Mouse (Mus musculus): ENCODE data around the gene Exoc3l4. TPM values are rescaled to one million over a fixed set of nuclear protein-coding genes. Genes with fewer than 3 reads are reported as not detected.
A peak's percentile ranks its signal among the peaks of the same experiment; 100 is the strongest.

Gene Exoc3l4
- polyA plus RNA-seq (2016; fragmentation: Nextera tagmentation; extraction: Ambion mirVana) = 15.5 and 18.2 TPM in 2 replicates

DNA sequence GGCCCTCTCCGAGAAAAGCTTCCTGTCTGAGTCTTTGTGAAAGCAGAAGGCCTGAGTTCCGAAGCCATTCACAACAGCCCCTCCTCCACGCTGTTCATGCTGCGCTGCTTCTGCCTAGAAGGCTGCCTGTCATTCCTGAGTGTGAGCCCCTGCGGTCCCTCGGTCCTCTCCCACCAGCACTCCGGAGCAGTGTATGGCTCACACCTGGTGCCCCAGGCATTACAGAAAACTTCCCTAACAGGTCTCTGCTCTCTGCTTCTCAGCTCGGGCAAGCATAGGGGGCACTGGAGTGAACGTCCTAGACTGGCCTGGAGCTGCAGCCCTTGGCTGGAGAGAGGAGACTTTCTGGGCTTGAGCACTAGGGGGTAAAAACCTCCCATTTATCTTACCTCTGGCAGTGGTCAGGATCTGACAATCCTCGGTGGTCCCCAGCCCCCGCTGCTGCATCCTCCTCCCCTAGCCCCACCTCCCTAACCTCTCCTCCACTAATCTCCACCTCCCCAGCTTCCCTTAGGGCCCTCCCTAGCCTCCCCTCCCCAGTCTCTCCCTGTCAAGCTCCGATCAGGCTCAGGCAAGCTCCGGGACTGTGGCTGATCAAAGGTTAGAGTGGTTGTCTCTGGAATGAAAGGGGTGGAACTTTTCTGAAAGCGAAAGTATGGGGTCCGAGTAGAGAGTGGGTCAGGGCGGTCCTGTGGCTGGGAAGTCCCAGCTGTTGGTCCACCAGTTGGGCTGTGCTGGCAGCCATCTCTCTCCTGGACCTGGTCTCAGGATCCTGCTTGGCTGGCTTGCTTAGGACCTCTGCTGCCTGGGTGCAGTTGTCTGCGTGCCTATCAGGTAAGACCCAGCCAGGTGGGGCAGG is at the start of gene Exoc3l4:
Gene Exoc3l4 (plus strand): TSS at position 97 of the 859 bp plus-strand sequence.
- peak within 1 kb of the TSS; percentile 40 for H3K4me3 ChIP-seq
- no peaks in the 10 kb centered on the region for H3K36me3 ChIP-seq
- H3K27ac ChIP-seq = peak within 1 kb of the TSS; percentile 55
- peak within 1 kb of the TSS; percentile 18 for H3K9ac ChIP-seq
- peak; percentile 61 for ATAC-seq
- WGBS (ENCODE audit: insufficient replicate concordance) = 4% methylated on average over 17 of the region's 17 CpGs
- peaks cover 78% of the 10 kb centered on the region for H3K27me3 ChIP-seq (replicated peaks)
- peaks cover 57% of the 10 kb centered on the region for H3K4me1 ChIP-seq
- no peaks in the 10 kb centered on the region for H3K9me3 ChIP-seq (replicated peaks)
- peak within 1 kb of the TSS; percentile 61 for H3K4me2 ChIP-seq

GRCm38 (mm10) chr12:111367065-111367464 is 49.8 kb upstream of the Exoc3l4 start:
- H3K36me3 ChIP-seq = no peaks in the 10 kb centered on the region
- 67% methylated on average over 7 of the region's 7 CpGs for WGBS (ENCODE audit: insufficient replicate concordance)
- H3K27ac ChIP-seq = no peak overlapping the region
- H3K4me2 ChIP-seq = no peak overlapping the region
- H3K9ac ChIP-seq = no peak overlapping the region
- H3K27me3 ChIP-seq (replicated peaks) = no peaks in the 10 kb centered on the region
- 0 out of 2 replicates have a peak, but pooled peaks have one; percentile 28 for ATAC-seq
- no peak overlapping the region for H3K4me3 ChIP-seq
- H3K4me1 ChIP-seq = peaks cover 72% of the 10 kb centered on the region
- no peaks in the 10 kb centered on the region for H3K9me3 ChIP-seq (replicated peaks)

DNA sequence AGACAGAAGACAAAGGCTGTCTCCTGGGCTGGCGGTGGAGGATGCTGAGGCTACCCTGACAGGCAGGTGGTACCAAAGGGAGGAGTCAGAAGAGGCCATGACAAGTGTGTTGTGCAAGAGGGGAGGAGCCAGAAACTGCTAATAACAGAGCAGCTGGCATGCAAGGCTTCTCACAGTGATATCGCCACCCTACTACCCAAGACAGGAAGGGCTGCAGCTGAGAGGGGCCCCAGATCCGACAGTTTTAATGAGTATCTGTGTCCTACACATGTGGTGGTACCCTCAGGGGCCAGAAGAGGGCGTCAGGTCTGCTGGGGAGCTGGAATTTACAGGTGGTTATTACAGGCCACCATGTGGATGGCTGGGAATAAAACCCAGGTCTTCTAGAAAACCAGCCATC is 46.6 kb upstream of the Exoc3l4 start:
- 23% methylated on average over 4 of the region's 4 CpGs for WGBS (ENCODE audit: insufficient replicate concordance)
- no peak overlapping the region for H3K27ac ChIP-seq
- H3K4me3 ChIP-seq = no peak overlapping the region
- H3K9me3 ChIP-seq (replicated peaks) = no peaks in the 10 kb centered on the region
- H3K9ac ChIP-seq = no peak overlapping the region
- no peaks in the 10 kb centered on the region for H3K27me3 ChIP-seq (replicated peaks)
- peak; percentile 85 for ATAC-seq
- H3K4me2 ChIP-seq = no peak overlapping the region
- H3K36me3 ChIP-seq = no peaks in the 10 kb centered on the region
- H3K4me1 ChIP-seq = peaks cover 84% of the 10 kb centered on the region

DNA sequence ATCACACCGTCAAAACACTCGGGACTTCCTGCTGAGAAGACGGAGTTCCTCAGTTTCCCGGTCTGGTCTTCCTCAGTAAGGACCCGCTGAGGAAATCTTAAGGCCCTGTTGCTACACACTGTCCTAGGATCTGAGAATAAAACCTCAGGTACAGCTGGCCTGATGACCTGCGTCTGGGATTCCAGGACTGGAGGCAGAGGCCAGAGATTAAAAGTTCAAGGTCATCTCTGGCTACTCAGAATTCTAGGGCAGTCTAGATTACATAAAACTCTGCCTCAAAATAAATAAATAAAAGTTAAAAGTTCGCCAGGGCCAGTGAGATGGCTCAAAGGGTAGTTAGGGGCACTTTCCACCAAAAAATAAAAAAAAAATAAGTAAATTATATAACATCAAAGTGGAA is 44.9 kb upstream of the Exoc3l4 start:
- Histone ChIP-seq H3K9ac (no peak overlapping the region), H3K36me3 (no peaks in the 10 kb centered on the region), H3K27ac (no peak overlapping the region), H3K4me1 (peaks cover 85% of the 10 kb centered on the region), H3K4me2 (no peak overlapping the region), H3K27me3 (replicated peaks) (peaks cover 14% of the 10 kb centered on the region), H3K4me3 (no peak overlapping the region), H3K9me3 (replicated peaks) (no peaks in the 10 kb centered on the region)
- 70% methylated on average over 7 of the region's 7 CpGs for WGBS (ENCODE audit: insufficient replicate concordance)
- no peak for ATAC-seq

DNA sequence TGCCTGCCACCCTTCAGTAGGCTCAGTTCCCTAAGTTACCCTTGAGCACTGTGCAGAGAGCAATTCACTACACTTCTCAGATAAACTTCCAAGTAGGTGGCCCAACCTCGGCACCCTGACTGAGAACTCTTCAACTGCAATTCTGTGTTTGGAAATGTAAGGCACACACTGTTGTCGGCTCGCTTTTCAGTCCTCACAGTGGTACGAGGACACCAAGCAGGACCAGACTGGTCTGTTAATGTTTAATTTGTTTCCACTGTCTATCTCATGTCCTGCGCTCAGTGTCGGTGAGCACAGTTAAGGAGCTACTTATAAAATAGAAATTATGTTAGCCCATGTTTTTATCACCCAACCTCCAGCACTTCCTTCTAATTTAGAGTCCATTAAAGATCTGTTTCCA is 43.4 kb upstream of the Exoc3l4 start:
- WGBS (ENCODE audit: insufficient replicate concordance) = 59% methylated on average over 6 of the region's 6 CpGs
- ATAC-seq = no peak
- H3K4me1 ChIP-seq = peaks cover 86% of the 10 kb centered on the region
- H3K4me3 ChIP-seq = no peak overlapping the region
- H3K27me3 ChIP-seq (replicated peaks) = peaks cover 29% of the 10 kb centered on the region
- H3K9me3 ChIP-seq (replicated peaks) = no peaks in the 10 kb centered on the region
- no peak overlapping the region for H3K27ac ChIP-seq
- peak overlapping the region; percentile 30; the same call in 1 of the 2 replicates for H3K4me2 ChIP-seq
- H3K36me3 ChIP-seq = no peaks in the 10 kb centered on the region
- no peak overlapping the region for H3K9ac ChIP-seq

GRCm38 (mm10) chr12:111374727-111375126 is 42.1 kb upstream of the Exoc3l4 start:
- peaks cover 42% of the 10 kb centered on the region for H3K27me3 ChIP-seq (replicated peaks)
- no peak overlapping the region for H3K9ac ChIP-seq

GRCm38 (mm10) chr12:111375559-111375958 is 41.3 kb upstream of the Exoc3l4 start:
- Histone ChIP-seq H3K36me3 (no peaks in the 10 kb centered on the region), H3K27me3 (replicated peaks) (peaks cover 48% of the 10 kb centered on the region), H3K4me1 (peaks cover 69% of the 10 kb centered on the region), H3K27ac (no peak overlapping the region; the same call in 1 of the 2 replicates), H3K4me2 (peak overlapping the region; percentile 93), H3K9me3 (replicated peaks) (no peaks in the 10 kb centered on the region), H3K9ac (0 out of 2 replicates have a peak overlapping the region, but pooled peaks have one; percentile 8), H3K4me3 (peak overlapping the region; percentile 71)
- WGBS (ENCODE audit: insufficient replicate concordance) = 71% methylated on average over 12 of the region's 12 CpGs
- no peak for ATAC-seq

More at GRCm38 (mm10) chr12:111374727-111375126, 42.1 kb upstream of the Exoc3l4 start:
- H3K4me3 ChIP-seq = no peak overlapping the region
- H3K4me1 ChIP-seq = peaks cover 77% of the 10 kb centered on the region
- no peaks in the 10 kb centered on the region for H3K36me3 ChIP-seq
- WGBS (ENCODE audit: insufficient replicate concordance) = 58% methylated on average over 10 of the region's 10 CpGs
- no peak for ATAC-seq
- H3K9me3 ChIP-seq (replicated peaks) = no peaks in the 10 kb centered on the region
- no peak overlapping the region for H3K27ac ChIP-seq
- peak overlapping the region; percentile 93; the same call in 1 of the 2 replicates for H3K4me2 ChIP-seq

GRCm38 (mm10) chr12:111376053-111376452 is 40.8 kb upstream of the Exoc3l4 start:
- H3K27me3 ChIP-seq (replicated peaks) = peaks cover 48% of the 10 kb centered on the region
- WGBS (ENCODE audit: insufficient replicate concordance) = 16% methylated on average over 6 of the region's 6 CpGs

GRCm38 (mm10) chr12:111376826-111377331 is 39.9 kb upstream of the Exoc3l4 start:
- peak overlapping the region; percentile 73 for H3K9ac ChIP-seq
- peak overlapping the region; percentile 71 for H3K4me3 ChIP-seq
- ATAC-seq = peak; percentile 30
- H3K36me3 ChIP-seq = no peaks in the 10 kb centered on the region
- peak overlapping the region; percentile 80 for H3K27ac ChIP-seq
- H3K9me3 ChIP-seq (replicated peaks) = no peaks in the 10 kb centered on the region
- H3K4me2 ChIP-seq = peak overlapping the region; percentile 93
- under 1% methylated on average over 48 of the region's 49 CpGs for WGBS (ENCODE audit: insufficient replicate concordance)
- H3K27me3 ChIP-seq (replicated peaks) = peaks cover 56% of the 10 kb centered on the region
- H3K4me1 ChIP-seq = peaks cover 56% of the 10 kb centered on the region

More at GRCm38 (mm10) chr12:111376053-111376452, 40.8 kb upstream of the Exoc3l4 start:
- Histone ChIP-seq H3K4me1 (peaks cover 64% of the 10 kb centered on the region), H3K9me3 (replicated peaks) (no peaks in the 10 kb centered on the region), H3K9ac (0 out of 2 replicates have a peak overlapping the region, but pooled peaks have one; percentile 8), H3K4me3 (peak overlapping the region; percentile 71), H3K36me3 (no peaks in the 10 kb centered on the region), H3K4me2 (peak overlapping the region; percentile 93), H3K27ac (no peak overlapping the region; the same call in 1 of the 2 replicates)
- ATAC-seq = no peak

DNA sequence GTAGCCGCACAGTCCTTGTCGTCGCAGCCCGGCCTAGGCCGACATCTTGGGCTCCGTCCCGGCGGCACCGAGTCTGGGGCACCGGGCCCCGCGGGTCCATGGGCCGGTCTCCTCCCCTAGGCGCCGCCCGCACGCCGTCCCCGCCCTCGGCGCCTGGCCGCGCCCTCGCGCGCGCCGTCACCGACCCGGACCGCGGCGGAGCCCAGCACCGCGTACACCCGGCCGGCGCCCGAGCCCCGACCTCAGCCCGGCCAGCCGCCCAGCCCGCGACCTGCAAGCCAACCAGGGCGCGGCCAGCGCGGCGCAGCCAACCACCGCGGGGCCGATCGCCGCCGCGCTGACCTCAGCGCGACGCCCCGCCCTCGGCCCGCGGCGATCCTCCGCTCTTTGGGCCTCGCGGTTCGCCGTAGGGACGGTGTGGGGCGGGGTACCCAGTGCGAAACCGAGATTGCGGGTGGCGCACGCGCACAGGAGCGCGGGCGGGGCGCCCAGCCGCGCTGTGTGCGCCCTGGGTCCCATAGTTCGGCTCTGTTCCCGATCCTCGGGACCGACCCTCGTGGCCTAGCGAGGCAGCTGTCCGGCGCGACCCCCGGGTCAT is 39.3 kb upstream of the Exoc3l4 start, which contains the start of gene Cdc42bpb:
Gene Cdc42bpb (minus strand): TSS at position 343 of the 598 bp plus-strand sequence.
- Histone ChIP-seq H3K27me3 (replicated peaks) (peaks cover 57% of the 10 kb centered on the region), H3K4me1 (peaks cover 55% of the 10 kb centered on the region), H3K36me3 (no peaks in the 10 kb centered on the region), H3K4me2 (peak within 1 kb of the TSS; percentile 93), H3K9ac (peak within 1 kb of the TSS; percentile 73), H3K27ac (peak within 1 kb of the TSS; percentile 80), H3K4me3 (peak within 1 kb of the TSS; percentile 71), H3K9me3 (replicated peaks) (no peaks in the 10 kb centered on the region)
- ATAC-seq = peak; percentile 86
- WGBS (ENCODE audit: insufficient replicate concordance) = 1% methylated on average over 94 of the region's 94 CpGs

DNA sequence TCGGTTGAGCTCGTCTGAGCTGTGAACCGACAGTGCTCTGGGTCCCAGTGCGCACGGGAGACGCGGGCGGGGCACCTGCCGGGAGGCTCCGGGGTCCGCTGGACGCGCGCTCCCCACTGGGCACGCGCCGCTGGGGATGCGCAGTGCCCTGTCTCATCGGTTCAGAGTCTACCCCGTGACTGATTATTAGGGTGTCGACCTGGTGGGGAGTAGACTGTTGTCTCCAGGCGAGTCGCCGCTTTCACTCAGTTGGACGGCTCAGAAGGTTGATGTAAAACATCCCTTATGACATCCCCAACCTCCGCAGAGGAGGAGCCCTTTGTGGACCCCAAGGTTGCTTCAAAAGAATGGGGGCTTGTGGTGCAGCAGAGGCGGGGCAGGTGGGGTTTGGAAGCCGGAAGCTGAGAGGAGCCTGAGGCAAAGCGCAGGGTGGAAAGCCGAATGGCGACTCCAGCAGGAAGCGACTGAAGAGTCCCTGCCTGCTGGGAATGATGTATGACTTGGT is 38.8 kb upstream of the Exoc3l4 start:
- H3K27ac ChIP-seq = peak overlapping the region; percentile 80
- 2% methylated on average over 32 of the region's 32 CpGs for WGBS (ENCODE audit: insufficient replicate concordance)
- no peaks in the 10 kb centered on the region for H3K36me3 ChIP-seq
- no peaks in the 10 kb centered on the region for H3K9me3 ChIP-seq (replicated peaks)
- peak; percentile 49; the same call in 1 of the 2 replicates for ATAC-seq
- peak overlapping the region; percentile 71 for H3K4me3 ChIP-seq
- peaks cover 55% of the 10 kb centered on the region for H3K4me1 ChIP-seq
- H3K9ac ChIP-seq = peak overlapping the region; percentile 73
- peaks cover 58% of the 10 kb centered on the region for H3K27me3 ChIP-seq (replicated peaks)
- H3K4me2 ChIP-seq = peak overlapping the region; percentile 93
